Mouse (Mus musculus) retina, adult 2 months (tissue): Measurements from ENCODE around the gene Zfp786.
A peak's percentile ranks its signal among the peaks of the same experiment; 100 is the strongest.

Source experiments
- DNase-seq: peaks from one replicate; pipeline ENCODE4 v3.0.0-alpha.2; 2012; ENCODE audit warnings: low read depth, low spot score

Zfp786 gene

GRCm38 (mm10) chr6:47821776-47822175 is 8.9 kb downstream of the Zfp786 start:
- DNase-seq: no peak

- DNase-seq: no peak
Measured at GRCm38 (mm10) chr6:47821236-47821635, 9.4 kb downstream of the Zfp786 start.

GRCm38 (mm10) chr6:47819626-47820325 is 10.9 kb downstream of the Zfp786 start:
- no peak for DNase-seq

- DNase-seq: no peak
Measured at GRCm38 (mm10) chr6:47818721-47819120, 11.9 kb downstream of the Zfp786 start.

- no peak for DNase-seq
Measured at GRCm38 (mm10) chr6:47816151-47816550, 14.5 kb downstream of the Zfp786 start.

- DNase-seq: peak; percentile 79
Measured at GRCm38 (mm10) chr6:47813257-47813878, 17.3 kb downstream of the Zfp786 start, which contains the start of gene Pdia4. Gene Pdia4, minus strand, starts transcription at chr6:47813430.

- no peak for DNase-seq
Measured at GRCm38 (mm10) chr6:47812271-47812915, 18.3 kb downstream of the Zfp786 start.

- DNase-seq: no peak
Measured at GRCm38 (mm10) chr6:47811324-47811723, 19.3 kb downstream of the Zfp786 start.

- DNase-seq: no peak
Measured at GRCm38 (mm10) chr6:47810181-47810580, 20.5 kb downstream of the Zfp786 start.

- DNase-seq: no peak
Measured at GRCm38 (mm10) chr6:47809053-47809452, 21.6 kb downstream of the Zfp786 start.

- DNase-seq: no peak
Measured at GRCm38 (mm10) chr6:47808545-47808944, 22.1 kb downstream of the Zfp786 start.

GRCm38 (mm10) chr6:47807419-47807818 is 23.2 kb downstream of the Zfp786 start:
- DNase-seq: no peak

GRCm38 (mm10) chr6:47805520-47805919 is 25.1 kb downstream of the Zfp786 start:
- no peak for DNase-seq

- DNase-seq: no peak
Measured at GRCm38 (mm10) chr6:47799079-47799478, 31.6 kb downstream of the Zfp786 start.

- DNase-seq: no peak
Measured at GRCm38 (mm10) chr6:47794106-47794830, 36.4 kb downstream of the Zfp786 start.

GRCm38 (mm10) chr6:47793284-47793683 is 37.4 kb downstream of the Zfp786 start:
- no peak for DNase-seq

- no peak for DNase-seq
Measured at GRCm38 (mm10) chr6:47792533-47792932, 38.1 kb downstream of the Zfp786 start.

- no peak for DNase-seq
Measured at GRCm38 (mm10) chr6:47790745-47791144, 39.9 kb downstream of the Zfp786 start.

- no peak for DNase-seq
Measured at GRCm38 (mm10) chr6:47788821-47789220, 41.8 kb downstream of the Zfp786 start.

- DNase-seq: peak; percentile 83
Measured at GRCm38 (mm10) chr6:47787941-47788736, 42.5 kb downstream of the Zfp786 start.

- DNase-seq: no peak
Measured at GRCm38 (mm10) chr6:47784707-47785412, 45.8 kb downstream of the Zfp786 start.
